8 mouse cellular contexts compared by ENCODE assay signal in genomic region chr9:56938374-56938773, GRCm38 (mm10). TPM values are rescaled to one million over a fixed set of nuclear protein-coding genes. Genes with fewer than 3 reads are reported as not detected.
DNase-seq lines count a peak whose midpoint lies in the region; ATAC-seq and TF ChIP-seq lines count a peak whose summit lies in the region.

No protein-coding gene starts in this region.

- no peaks in the 10 kb centered on the region for H3K27me3 ChIP-seq in forebrain, embryonic 14.5 days (replicated peaks; ENCODE audit: control insufficient read depth, insufficient read depth, low read length)
- no peaks in the 10 kb centered on the region for H3K27me3 ChIP-seq in intestine, postnatal 0 days (replicated peaks; ENCODE audit: control insufficient read depth, insufficient read depth, low read length)

- ATAC-seq in forebrain, embryonic 14.5 days, result no peak
- no peak for ATAC-seq in intestine, postnatal 0 days

- no peak for DNase-seq in left cerebral cortex, adult 2 months (ENCODE audit: extremely low spot score in 1 of 2, low spot score in 2 of 2)
- DNase-seq in left cerebral cortex, postnatal 14 days (ENCODE audit: low spot score in 2 of 2), result no peak
- DNase-seq in forebrain, embryonic 14.5 days (ENCODE audit: low spot score), result no peak
- peak; percentile 49 for DNase-seq in lung, postnatal 10 days
- DNase-seq in cerebellum, postnatal 4 days (ENCODE audit: low spot score in 2 of 2), result no peak
- DNase-seq in natural killer cell, adult 2 months (ENCODE audit: low spot score in 2 of 2), result no peak
- DNase-seq in layer of hippocampus, postnatal 10 days (ENCODE audit: low spot score in 2 of 2), result no peak

- H3K36me3 ChIP-seq in forebrain, embryonic 14.5 days (ENCODE audit: control insufficient read depth, insufficient read depth, low read length), result no peaks in the 10 kb centered on the region
- H3K36me3 ChIP-seq in intestine, postnatal 0 days (ENCODE audit: control insufficient read depth, insufficient read depth), result no peaks in the 10 kb centered on the region

- H3K4me2 ChIP-seq in forebrain, embryonic 14.5 days (ENCODE audit: low read length), result peak overlapping the region; percentile 84
- H3K4me2 ChIP-seq in intestine, postnatal 0 days (replicated peaks; ENCODE audit: low read depth), result peak overlapping the region; percentile 85

- H3K4me3 ChIP-seq in left cerebral cortex, adult 2 months, result peak overlapping the region; percentile 95
- peak overlapping the region; percentile 76 for H3K4me3 ChIP-seq in forebrain, embryonic 14.5 days (ENCODE audit: low read depth, low read length)
- H3K4me3 ChIP-seq in intestine, postnatal 0 days (ENCODE audit: low read depth, low read length), result peak overlapping the region; percentile 70

- intact Hi-C loops in left cerebral cortex, adult 2 months (cut with DNase I), result loop anchor here (5.0 kb wide), 1 partner anchor 139 kb away; no protein-coding TSS in a partner anchor
- intact Hi-C loops in left cerebral cortex, postnatal 14 days (cut with DNase I), result loop anchor here (5.0 kb wide), 1 partner anchor 134 kb away; the partner anchor contains the start of gene Sin3a

- peak overlapping the region; percentile 95 for H3K27ac ChIP-seq in left cerebral cortex, adult 2 months
- no peak overlapping the region for H3K27ac ChIP-seq in forebrain, embryonic 14.5 days (ENCODE audit: low read depth, low read length)
- 0 out of 2 replicates have a peak overlapping the region, but pooled peaks have one; percentile 36 for H3K27ac ChIP-seq in intestine, postnatal 0 days (ENCODE audit: low read depth, low read length)

- H3K4me1 ChIP-seq in forebrain, embryonic 14.5 days (ENCODE audit: control insufficient read depth, insufficient read depth, low read length), result peaks cover 9% of the 10 kb centered on the region
- H3K4me1 ChIP-seq in intestine, postnatal 0 days (replicated peaks; ENCODE audit: control insufficient read depth, insufficient read depth, low read length), result no peaks in the 10 kb centered on the region

- H3K9ac ChIP-seq in forebrain, embryonic 14.5 days (ENCODE audit: low read length), result peak overlapping the region; percentile 85
- H3K9ac ChIP-seq in intestine, postnatal 0 days (ENCODE audit: low read depth, low read length), result peak overlapping the region; percentile 60

- H3K9me3 ChIP-seq in forebrain, embryonic 14.5 days (replicated peaks; ENCODE audit: control insufficient read depth, low read length), result no peaks in the 10 kb centered on the region
- no peaks in the 10 kb centered on the region for H3K9me3 ChIP-seq in intestine, postnatal 0 days (ENCODE audit: control insufficient read depth)

- TF ChIP-seq CTCF in left cerebral cortex, adult 2 months (IDR thresholded peaks at IDR 0.05), result no peak; the same call in 1 of the 2 replicates
- TF ChIP-seq CTCF in intestine, postnatal 0 days (IDR thresholded peaks at IDR 0.05; ENCODE audit: low read depth), result no peak

- WGBS in forebrain, embryonic 14.5 days, result 9% methylated on average over 7 of the region's 7 CpGs
- WGBS in intestine, postnatal 0 days, result 3% methylated on average over 7 of the region's 7 CpGs

RNA-seq across cellular contexts. Expression of gene Imp3, which starts 1.1 kb away (rescaled TPM):
- total RNA-seq in left cerebral cortex, adult 2 months (2021), result 10 to 100 TPM; 49.8 to 50.2 TPM
- 10 to 100 TPM; 50.6 to 51.1 TPM for total RNA-seq in left cerebral cortex, postnatal 14 days (2021)
- 91.1 and 100 TPM in 2 replicates for polyA plus RNA-seq in forebrain, embryonic 14.5 days (2014; fragmentation: Nextera tagmentation; extraction: Ambion mirVana)
- 58.4 and 59.8 TPM in 2 replicates for polyA plus RNA-seq in intestine, postnatal 0 days (2015; fragmentation: Nextera tagmentation; extraction: Ambion mirVana)
- total RNA-seq in layer of hippocampus, postnatal 10 days (2021), result 10 to 100 TPM; 50.6 to 51.6 TPM

RNA-seq across cellular contexts. Expression of gene Snx33, which starts 10.2 kb away (rescaled TPM):
- total RNA-seq in left cerebral cortex, adult 2 months (2021), result 1 to 10 TPM; 5.8 to 7.3 TPM
- 1 to 10 TPM; 4.6 to 5.2 TPM for total RNA-seq in left cerebral cortex, postnatal 14 days (2021)
- polyA plus RNA-seq in forebrain, embryonic 14.5 days (2014; fragmentation: Nextera tagmentation; extraction: Ambion mirVana), result 1.7 and 1.9 TPM in 2 replicates
- 2.0 and 2.5 TPM in 2 replicates for polyA plus RNA-seq in intestine, postnatal 0 days (2015; fragmentation: Nextera tagmentation; extraction: Ambion mirVana)
- 1 to 10 TPM; 4.8 to 5.3 TPM for total RNA-seq in layer of hippocampus, postnatal 10 days (2021)

RNA-seq across cellular contexts. Expression of gene Snupn, which starts 12.3 kb away (rescaled TPM):
- 10 to 100 TPM; 13.5 to 16.3 TPM for total RNA-seq in left cerebral cortex, adult 2 months (2021)
- 10 to 100 TPM; 17.3 to 17.7 TPM for total RNA-seq in left cerebral cortex, postnatal 14 days (2021)
- 27.4 and 29.1 TPM in 2 replicates for polyA plus RNA-seq in forebrain, embryonic 14.5 days (2014; fragmentation: Nextera tagmentation; extraction: Ambion mirVana)
- 5.6 and 5.9 TPM in 2 replicates for polyA plus RNA-seq in intestine, postnatal 0 days (2015; fragmentation: Nextera tagmentation; extraction: Ambion mirVana)
- total RNA-seq in layer of hippocampus, postnatal 10 days (2021), result 10 to 100 TPM; 18.6 to 18.7 TPM

RNA-seq across cellular contexts. Expression of gene Ptpn9, which starts 56.3 kb away (rescaled TPM):
- total RNA-seq in left cerebral cortex, adult 2 months (2021), result 10 to 100 TPM; 29.7 to 33.1 TPM
- 10 to 100 TPM; 25.8 to 27.7 TPM for total RNA-seq in left cerebral cortex, postnatal 14 days (2021)
- 27.3 and 28.2 TPM in 2 replicates for polyA plus RNA-seq in forebrain, embryonic 14.5 days (2014; fragmentation: Nextera tagmentation; extraction: Ambion mirVana)
- 7.3 and 7.7 TPM in 2 replicates for polyA plus RNA-seq in intestine, postnatal 0 days (2015; fragmentation: Nextera tagmentation; extraction: Ambion mirVana)
- total RNA-seq in layer of hippocampus, postnatal 10 days (2021), result 10 to 100 TPM; 35.3 TPM
